Mouse (Mus musculus) kidney, adult 2 months (tissue): Measurements from ENCODE around the gene Cfap299.

ENCODE experiments used
- CTCF ChIP-seq: fragments of 200-500 bp; conservative IDR thresholded peaks from 2 replicates; pipeline ENCODE4 v1.5.1; 2011; ENCODE audit warnings: low read depth, mild to moderate bottlenecking, control low read depth, low read length, moderate library complexity, mixed read lengths; ENCODE audit not compliant: insufficient read depth, insufficient read length
- POLR2A ChIP-seq: fragments of 200-500 bp; IDR thresholded peaks from one replicate; pipeline ENCODE4 v1.6.1; 2011; ENCODE audit warnings: low read depth, low read length, control low read depth

DNA sequence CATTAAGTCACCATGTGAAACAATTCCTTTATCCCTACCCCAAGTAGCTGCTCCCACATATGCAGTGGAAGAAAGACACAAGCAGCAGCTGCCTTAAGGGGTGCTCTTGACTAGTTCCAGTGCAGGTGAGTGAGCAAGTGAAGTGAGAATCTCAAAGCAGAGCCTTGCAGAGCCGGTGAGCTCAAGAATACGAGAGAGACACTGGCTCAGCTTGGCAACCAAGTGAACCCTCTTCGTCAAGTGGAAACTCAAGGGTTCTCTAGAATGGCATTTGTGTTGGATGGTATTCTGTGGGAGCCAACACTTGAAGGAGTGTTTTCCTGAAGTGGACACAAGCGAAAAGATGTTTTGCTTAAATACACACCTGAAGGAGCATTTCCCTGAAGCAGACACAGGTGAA lies 239.4 kb downstream of the Cfap299 start:
- TF ChIP-seq CTCF: no peak
- TF ChIP-seq POLR2A: no peak
